ENCODE assay signal across 13 mouse cellular contexts in the genomic region with DNA sequence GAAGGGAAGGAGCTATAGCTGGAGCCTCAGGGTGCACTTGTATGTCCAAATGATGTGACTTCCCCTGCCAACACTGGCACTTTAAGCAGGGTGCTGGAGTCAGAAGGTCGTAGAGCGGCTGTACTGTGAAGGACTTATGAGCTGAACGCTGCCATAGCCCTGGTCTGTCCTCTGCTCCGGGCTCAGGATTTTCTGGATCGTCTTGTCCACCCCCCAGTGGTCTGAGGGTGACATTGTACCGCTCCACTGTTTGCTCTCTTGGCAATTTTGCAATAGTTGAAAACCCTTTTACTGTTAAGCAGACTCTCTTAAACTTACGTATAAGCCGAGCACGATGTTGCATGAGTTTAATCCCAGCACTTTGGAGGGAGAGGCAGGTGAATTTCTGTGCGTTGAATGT. TPM values are rescaled to one million over a fixed set of nuclear protein-coding genes. Genes with fewer than 3 reads are reported as not detected.
DNase-seq lines count a peak whose midpoint lies in the region; ATAC-seq and TF ChIP-seq lines count a peak whose summit lies in the region.
"Had no signal": no experiment of that assay in that cellular context is flagged by ENCODE, and none has a peak within 500 bp of the region (broad histone marks: within the 10 kb centered on the region; RNA-seq: fewer than 3 reads in every experiment).

No protein-coding gene starts in this region.

- 58% methylated on average over 10 of the region's 10 CpGs for WGBS in heart, embryonic 16.5 days
- WGBS in liver, embryonic 14.5 days (ENCODE audit: insufficient replicate concordance), result 70% methylated on average over 10 of the region's 10 CpGs
- 75% methylated on average over 10 of the region's 10 CpGs for WGBS in liver, embryonic 12.5 days (ENCODE audit: insufficient replicate concordance)

- H3K9ac ChIP-seq in heart, embryonic 16.5 days (ENCODE audit: low read length), result peak overlapping the region; percentile 36; the same call in 1 of the 2 replicates
- H3K9ac ChIP-seq in liver, embryonic 14.5 days (replicated peaks), result no peak overlapping the region
- no peak overlapping the region for H3K9ac ChIP-seq in liver, embryonic 12.5 days
- H3K9ac ChIP-seq: embryonic facial prominence, embryonic 15.5 days; midbrain, embryonic 13.5 days; neural tube, embryonic 13.5 days had no signal

- DNase-seq in heart, adult 8-10 months (ENCODE audit: low spot score), result no peak
- DNase-seq in liver, embryonic 14.5 days (ENCODE audit: low read depth in 3 of 3, low spot score in 3 of 3), result no peak
- DNase-seq in ZHBTc4 (ENCODE audit: low read depth, low spot score), result peak; percentile 51
- peak; percentile 26 for DNase-seq in lung, postnatal 14 days
- DNase-seq in thymus, postnatal 36 days, result no peak
- no peak for DNase-seq in cerebellum, adult 8-10 months
- DNase-seq: cerebellum, adult 18-20 months had no signal

- TF ChIP-seq EP300 in liver, embryonic 14.5 days (IDR thresholded peaks at IDR 0.05; ENCODE audit: low read depth), result no peak

- 0 out of 2 replicates have a peak overlapping the region, but pooled peaks have one; percentile 30 for H3K27ac ChIP-seq in heart, embryonic 16.5 days (ENCODE audit: low read length)
- no peak overlapping the region for H3K27ac ChIP-seq in liver, embryonic 14.5 days
- no peak overlapping the region for H3K27ac ChIP-seq in liver, embryonic 12.5 days
- H3K27ac ChIP-seq: embryonic facial prominence, embryonic 15.5 days; midbrain, embryonic 13.5 days; neural tube, embryonic 13.5 days had no signal

- H3K4me2 ChIP-seq in heart, embryonic 16.5 days (ENCODE audit: low read depth, low read length), result no peak overlapping the region
- H3K4me2 ChIP-seq in liver, embryonic 14.5 days (ENCODE audit: low read depth), result no peak overlapping the region
- H3K4me2 ChIP-seq in liver, embryonic 12.5 days, result no peak overlapping the region
- H3K4me2 ChIP-seq: embryonic facial prominence, embryonic 15.5 days; midbrain, embryonic 13.5 days; neural tube, embryonic 13.5 days had no signal

- H3K4me3 ChIP-seq in heart, embryonic 16.5 days (ENCODE audit: low read length), result no peak overlapping the region
- no peak overlapping the region for H3K4me3 ChIP-seq in liver, embryonic 14.5 days (ENCODE audit: insufficient read depth in 1 of 2, low read depth in 2 of 2, low read length in 2 of 2)
- no peak overlapping the region for H3K4me3 ChIP-seq in liver, embryonic 12.5 days
- H3K4me3 ChIP-seq: embryonic facial prominence, embryonic 15.5 days; midbrain, embryonic 13.5 days; neural tube, embryonic 13.5 days had no signal

- peaks cover 23% of the 10 kb centered on the region for H3K4me1 ChIP-seq in heart, embryonic 16.5 days (ENCODE audit: control insufficient read depth, insufficient read depth, low read length)
- H3K4me1 ChIP-seq in liver, embryonic 14.5 days (replicated peaks; ENCODE audit: control insufficient read depth in 2 of 2, insufficient read depth in 2 of 2, low read length in 1 of 2), result peaks cover 6 to 10% of the 10 kb centered on the region in 2 experiments; a peak in 3 of 4 replicates
- H3K4me1 ChIP-seq in liver, embryonic 12.5 days, result peaks cover 26% of the 10 kb centered on the region

- no peaks in the 10 kb centered on the region for H3K27me3 ChIP-seq in heart, embryonic 16.5 days (ENCODE audit: control insufficient read depth, insufficient read depth, low read length)
- H3K27me3 ChIP-seq in liver, embryonic 14.5 days (ENCODE audit: control insufficient read depth, insufficient read depth, low read length), result no peaks in the 10 kb centered on the region
- no peaks in the 10 kb centered on the region for H3K27me3 ChIP-seq in liver, embryonic 12.5 days (replicated peaks)
- H3K27me3 ChIP-seq: embryonic facial prominence, embryonic 15.5 days; midbrain, embryonic 13.5 days; neural tube, embryonic 13.5 days had no signal

- TF ChIP-seq CTCF in liver, embryonic 14.5 days (IDR thresholded peaks at IDR 0.05; ENCODE audit: low read depth), result peak; percentile 21; the same call in 1 of the 2 replicates

- H3K36me3 ChIP-seq in heart, embryonic 16.5 days (ENCODE audit: control insufficient read depth, insufficient read depth), result peaks cover 13% of the 10 kb centered on the region
- peaks cover 20% of the 10 kb centered on the region for H3K36me3 ChIP-seq in liver, embryonic 14.5 days (replicated peaks; ENCODE audit: control insufficient read depth, insufficient read depth, low read depth)
- H3K36me3 ChIP-seq in liver, embryonic 12.5 days, result peaks cover 42% of the 10 kb centered on the region

- no peak for ATAC-seq in heart, embryonic 16.5 days (replicated peaks; ENCODE audit: extremely low read depth, insufficient read depth, low FRiP score)
- ATAC-seq in liver, embryonic 14.5 days (ENCODE audit: insufficient read depth), result no peak
- no peak for ATAC-seq in liver, embryonic 12.5 days
- ATAC-seq: inflammation-experienced regulatory T-cells, adult 6 months; midbrain, embryonic 13.5 days had no signal

- no peaks in the 10 kb centered on the region for H3K9me3 ChIP-seq in heart, embryonic 16.5 days (replicated peaks; ENCODE audit: control insufficient read depth, low read length)
- no peaks in the 10 kb centered on the region for H3K9me3 ChIP-seq in liver, embryonic 14.5 days (ENCODE audit: control insufficient read depth, low read length)
- H3K9me3 ChIP-seq in liver, embryonic 12.5 days (replicated peaks), result no peaks in the 10 kb centered on the region
- H3K9me3 ChIP-seq: embryonic facial prominence, embryonic 15.5 days; midbrain, embryonic 13.5 days; neural tube, embryonic 13.5 days had no signal

RNA-seq across cellular contexts. Expression of gene Tomm22, which starts 1.5 kb away (rescaled TPM):
- polyA plus RNA-seq in heart, embryonic 16.5 days (2015; fragmentation: Nextera tagmentation; extraction: Ambion mirVana), result 245 and 258 TPM in 2 replicates
- 100 to 1,000 TPM; 103 to 122 (median 108) TPM for total RNA-seq in heart, adult 8-10 months (2022)
- 51.1 and 58.4 TPM in 2 replicates for polyA plus RNA-seq in liver, embryonic 14.5 days (2012; rRNA removed)
- 142 and 148 TPM in 2 replicates for polyA plus RNA-seq in liver, embryonic 14.5 days (2014; fragmentation: Nextera tagmentation; extraction: Ambion mirVana)
- 209 and 217 TPM in 2 replicates for polyA plus RNA-seq in liver, embryonic 12.5 days (2016; fragmentation: Nextera tagmentation; extraction: Ambion mirVana)

RNA-seq across cellular contexts. Expression of gene Cby1, which starts 10.2 kb away (rescaled TPM):
- polyA plus RNA-seq in heart, embryonic 16.5 days (2015; fragmentation: Nextera tagmentation; extraction: Ambion mirVana), result 59.5 and 59.8 TPM in 2 replicates
- total RNA-seq in heart, adult 8-10 months (2022), result 10 to 100 TPM; 16.1 to 24.6 (median 19.7) TPM
- 4.0 and 4.6 TPM in 2 replicates for polyA plus RNA-seq in liver, embryonic 14.5 days (2012; rRNA removed)
- polyA plus RNA-seq in liver, embryonic 14.5 days (2014; fragmentation: Nextera tagmentation; extraction: Ambion mirVana), result 13.4 and 15.7 TPM in 2 replicates
- 20.3 and 21.8 TPM in 2 replicates for polyA plus RNA-seq in liver, embryonic 12.5 days (2016; fragmentation: Nextera tagmentation; extraction: Ambion mirVana)

RNA-seq across cellular contexts. Expression of gene Fam227a, which starts 10.4 kb away (rescaled TPM):
- 0.75 and 1.1 TPM in 2 replicates for polyA plus RNA-seq in heart, embryonic 16.5 days (2015; fragmentation: Nextera tagmentation; extraction: Ambion mirVana)
- under 1 TPM; 0.37 to 0.82 (median 0.63) TPM for total RNA-seq in heart, adult 8-10 months (2022)
- 0.26 and 0.35 TPM in 2 replicates for polyA plus RNA-seq in liver, embryonic 14.5 days (2012; rRNA removed)
- polyA plus RNA-seq in liver, embryonic 14.5 days (2014; fragmentation: Nextera tagmentation; extraction: Ambion mirVana), result 0.06 TPM in 1 of 2 replicates, not detected in the other
- 0.20 and 0.37 TPM in 2 replicates for polyA plus RNA-seq in liver, embryonic 12.5 days (2016; fragmentation: Nextera tagmentation; extraction: Ambion mirVana)

RNA-seq across cellular contexts. Expression of gene Josd1, which starts 18.5 kb away (rescaled TPM):
- 22.3 and 23.2 TPM in 2 replicates for polyA plus RNA-seq in heart, embryonic 16.5 days (2015; fragmentation: Nextera tagmentation; extraction: Ambion mirVana)
- total RNA-seq in heart, adult 8-10 months (2022), result 10 to 100 TPM; 19.7 to 28.9 (median 23.3) TPM
- polyA plus RNA-seq in liver, embryonic 14.5 days (2012; rRNA removed), result 19.7 and 21.4 TPM in 2 replicates
- 13.0 and 13.2 TPM in 2 replicates for polyA plus RNA-seq in liver, embryonic 14.5 days (2014; fragmentation: Nextera tagmentation; extraction: Ambion mirVana)
- polyA plus RNA-seq in liver, embryonic 12.5 days (2016; fragmentation: Nextera tagmentation; extraction: Ambion mirVana), result 37.7 and 38.3 TPM in 2 replicates

RNA-seq across cellular contexts. Expression of gene Gtpbp1, which starts 21.4 kb away (rescaled TPM):
- polyA plus RNA-seq in heart, embryonic 16.5 days (2015; fragmentation: Nextera tagmentation; extraction: Ambion mirVana), result 29.4 and 30.3 TPM in 2 replicates
- 10 to 100 TPM; 24.8 to 31.0 (median 29.0) TPM for total RNA-seq in heart, adult 8-10 months (2022)
- polyA plus RNA-seq in liver, embryonic 14.5 days (2012; rRNA removed), result 23.5 and 23.7 TPM in 2 replicates
- polyA plus RNA-seq in liver, embryonic 14.5 days (2014; fragmentation: Nextera tagmentation; extraction: Ambion mirVana), result 22.6 and 28.2 TPM in 2 replicates
- polyA plus RNA-seq in liver, embryonic 12.5 days (2016; fragmentation: Nextera tagmentation; extraction: Ambion mirVana), result 48.3 and 50.0 TPM in 2 replicates

Comparison
In these comparisons a context has a peak if more than half of its experiments do, and no peak if none do; other contexts are left out.
1. DNase-seq: peak in ZHBTc4 (single experiment) and lung, postnatal 14 days (single experiment); none in heart, adult 8-10 months (single experiment), liver, embryonic 14.5 days (0 of 3), thymus, postnatal 36 days (0 of 2) and cerebellum, adult 8-10 months (single experiment).